Mouse (Mus musculus): ENCODE data around the gene Nemf. TPM values are rescaled to one million over a fixed set of nuclear protein-coding genes. Genes with fewer than 3 reads are reported as not detected.

Nemf gene
- total and polyA plus RNA-seq, 2 experiments from 2014 or later, result 23.2 to 45.7 TPM

DNA sequence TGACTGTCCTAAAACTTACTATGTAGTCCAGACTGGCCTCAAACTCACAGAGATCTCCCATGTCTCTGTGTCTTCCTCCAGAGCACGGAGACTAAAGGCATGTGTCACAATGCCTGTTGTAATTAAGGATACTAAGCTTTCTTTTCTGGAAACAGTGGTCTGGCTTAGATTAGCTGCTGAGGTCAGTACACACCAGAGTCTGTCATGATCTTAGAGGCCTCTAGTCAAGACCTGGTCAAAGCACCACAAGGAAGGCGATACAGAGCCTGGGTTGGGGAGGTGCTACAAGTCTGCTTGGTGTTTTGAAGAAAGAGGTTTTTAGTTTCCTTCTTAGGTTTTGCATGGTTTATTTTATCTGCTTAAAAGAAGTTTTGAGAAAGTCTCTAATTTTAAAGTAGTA lies 56.6 kb downstream of the Nemf start:
- Histone ChIP-seq H3K4me2 (ENCODE audit: low read depth, low read length) (no peak overlapping the region), H3K36me3 (replicated peaks; ENCODE audit: control insufficient read depth, insufficient read depth, low read length) (peaks cover 36% of the 10 kb centered on the region), H3K4me1 (ENCODE audit: control insufficient read depth, insufficient read depth) (peaks cover 20% of the 10 kb centered on the region; the same call in 1 of the 2 replicates), H3K27ac (ENCODE audit: low read depth) (no peak overlapping the region), H3K9me3 (replicated peaks; ENCODE audit: control insufficient read depth, low read length) (no peaks in the 10 kb centered on the region), H3K4me3 (ENCODE audit: low read depth, low read length) (no peak overlapping the region), H3K9ac (replicated peaks; ENCODE audit: low read depth, low read length) (no peak overlapping the region), H3K27me3 (ENCODE audit: control insufficient read depth, insufficient read depth, low read length) (no peaks in the 10 kb centered on the region)
- DNase-seq (ENCODE audit: low spot score), result no peak
- ATAC-seq (ENCODE audit: insufficient read depth, low read depth), result no peak
- TF ChIP-seq EP300 (IDR thresholded peaks at IDR 0.05; ENCODE audit: low read depth) (no peak), CTCF (IDR thresholded peaks at IDR 0.05; ENCODE audit: low read depth) (no peak)
- WGBS, result 85% methylated on average over 2 of the region's 2 CpGs

DNA sequence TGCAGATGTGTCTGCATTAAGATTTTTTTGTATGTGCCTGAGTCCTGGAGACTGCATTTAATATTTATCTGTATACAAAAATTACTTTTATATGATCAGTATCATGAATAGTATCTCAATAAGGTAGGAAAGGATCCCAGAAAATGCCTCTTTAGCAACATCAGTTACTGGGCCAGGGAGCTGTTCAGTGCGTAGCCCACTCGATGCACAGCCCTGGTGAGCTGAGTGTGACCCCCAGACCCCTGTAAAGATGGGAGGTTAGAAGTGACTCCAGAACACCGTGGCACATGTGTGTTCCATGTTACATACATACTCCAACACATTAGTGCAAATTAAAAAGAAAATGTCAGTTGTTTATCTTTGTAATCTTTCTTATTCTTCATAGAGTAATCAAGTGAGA lies 57.1 kb downstream of the Nemf start:
- ATAC-seq (ENCODE audit: insufficient read depth, low read depth) (no peak), DNase-seq (ENCODE audit: low spot score) (no peak)
- H3K4me1 ChIP-seq (ENCODE audit: control insufficient read depth, insufficient read depth), result peaks cover 20% of the 10 kb centered on the region; the same call in 1 of the 2 replicates
- peaks cover 31% of the 10 kb centered on the region for H3K36me3 ChIP-seq (replicated peaks; ENCODE audit: control insufficient read depth, insufficient read depth, low read length)
- TF ChIP-seq EP300 (IDR thresholded peaks at IDR 0.05; ENCODE audit: low read depth) (no peak), CTCF (IDR thresholded peaks at IDR 0.05; ENCODE audit: low read depth) (no peak)
- H3K4me2 ChIP-seq (ENCODE audit: low read depth, low read length), result no peak overlapping the region
- 84% methylated on average over 3 of the region's 3 CpGs for WGBS
- no peaks in the 10 kb centered on the region for H3K9me3 ChIP-seq (replicated peaks; ENCODE audit: control insufficient read depth, low read length)
- no peak overlapping the region for H3K27ac ChIP-seq (ENCODE audit: low read depth)
- no peak overlapping the region for H3K4me3 ChIP-seq (ENCODE audit: low read depth, low read length)
- no peaks in the 10 kb centered on the region for H3K27me3 ChIP-seq (ENCODE audit: control insufficient read depth, insufficient read depth, low read length)
- no peak overlapping the region for H3K9ac ChIP-seq (replicated peaks; ENCODE audit: low read depth, low read length)

DNA sequence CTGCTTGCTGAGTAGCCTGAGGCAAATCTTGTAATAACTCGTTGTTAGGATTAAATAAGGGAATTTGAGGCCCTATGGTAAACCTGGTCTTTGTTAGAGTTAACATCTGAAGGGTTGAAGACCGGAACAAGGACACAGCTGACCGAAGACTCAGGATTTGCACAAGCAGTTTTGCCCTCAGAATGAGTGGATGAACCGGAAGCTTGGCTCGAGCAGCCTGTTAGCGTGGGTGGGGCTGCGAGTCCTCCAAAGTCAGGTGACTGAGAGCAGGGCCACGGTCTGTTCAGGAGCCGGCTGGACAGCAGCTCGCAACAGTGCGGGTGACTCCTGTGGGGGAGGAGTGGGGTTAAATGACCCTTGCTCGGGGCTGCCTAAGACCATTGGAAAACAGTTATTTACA lies 57.7 kb downstream of the Nemf start:
- peak; percentile 25 for DNase-seq (ENCODE audit: low spot score)
- Histone ChIP-seq H3K9me3 (replicated peaks; ENCODE audit: control insufficient read depth, low read length) (no peaks in the 10 kb centered on the region), H3K4me3 (ENCODE audit: low read depth, low read length) (no peak overlapping the region), H3K4me2 (ENCODE audit: low read depth, low read length) (peak overlapping the region; percentile 11), H3K9ac (replicated peaks; ENCODE audit: low read depth, low read length) (no peak overlapping the region), H3K27me3 (ENCODE audit: control insufficient read depth, insufficient read depth, low read length) (no peaks in the 10 kb centered on the region), H3K4me1 (ENCODE audit: control insufficient read depth, insufficient read depth) (peaks cover 20% of the 10 kb centered on the region; the same call in 1 of the 2 replicates), H3K36me3 (replicated peaks; ENCODE audit: control insufficient read depth, insufficient read depth, low read length) (peaks cover 26% of the 10 kb centered on the region), H3K27ac (ENCODE audit: low read depth) (no peak overlapping the region)
- 32% methylated on average over 12 of the region's 12 CpGs for WGBS
- ATAC-seq (ENCODE audit: insufficient read depth, low read depth), result no peak
- no peak for TF ChIP-seq CTCF (IDR thresholded peaks at IDR 0.05; ENCODE audit: low read depth)

DNA sequence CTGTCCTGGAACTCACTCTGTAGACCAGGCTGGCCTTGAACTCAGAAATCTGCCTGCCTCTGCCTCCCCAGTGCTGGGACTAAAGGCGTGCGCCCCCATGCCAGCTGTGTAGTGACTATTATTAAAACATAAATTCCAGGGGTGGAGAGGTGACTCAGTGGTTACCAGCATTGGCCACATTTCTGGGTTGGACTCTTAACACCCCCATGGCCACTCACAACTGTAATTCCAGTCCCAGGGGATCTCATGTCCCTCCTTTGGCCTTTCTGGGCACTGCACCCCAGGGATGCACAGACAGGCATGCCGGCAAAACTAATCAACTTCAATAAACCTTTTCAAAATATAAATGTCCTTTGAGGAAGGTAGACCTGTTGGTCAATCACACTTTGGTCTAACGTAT lies 58.7 kb downstream of the Nemf start:
- peaks cover 20% of the 10 kb centered on the region; the same call in 1 of the 2 replicates for H3K4me1 ChIP-seq (ENCODE audit: control insufficient read depth, insufficient read depth)
- no peak for TF ChIP-seq EP300 (IDR thresholded peaks at IDR 0.05; ENCODE audit: low read depth)
- peak; percentile 1; the same call in 1 of the 2 replicates for TF ChIP-seq CTCF (IDR thresholded peaks at IDR 0.05; ENCODE audit: low read depth)
- peak overlapping the region; percentile 93; the same call in 1 of the 2 replicates for H3K4me3 ChIP-seq (ENCODE audit: low read depth, low read length)
- DNase-seq (ENCODE audit: low spot score) (no peak), ATAC-seq (ENCODE audit: insufficient read depth, low read depth) (no peak)
- 85% methylated on average over 4 of the region's 4 CpGs for whole genome bisulfite sequencing
- H3K27ac ChIP-seq (ENCODE audit: low read depth), result no peak overlapping the region
- no peaks in the 10 kb centered on the region for H3K9me3 ChIP-seq (replicated peaks; ENCODE audit: control insufficient read depth, low read length)
- peaks cover 18% of the 10 kb centered on the region for H3K36me3 ChIP-seq (replicated peaks; ENCODE audit: control insufficient read depth, insufficient read depth, low read length)
- peak overlapping the region; percentile 86; the same call in 1 of the 2 replicates for H3K4me2 ChIP-seq (ENCODE audit: low read depth, low read length)
- H3K9ac ChIP-seq (replicated peaks; ENCODE audit: low read depth, low read length), result no peak overlapping the region
- no peaks in the 10 kb centered on the region for H3K27me3 ChIP-seq (ENCODE audit: control insufficient read depth, insufficient read depth, low read length)

DNA sequence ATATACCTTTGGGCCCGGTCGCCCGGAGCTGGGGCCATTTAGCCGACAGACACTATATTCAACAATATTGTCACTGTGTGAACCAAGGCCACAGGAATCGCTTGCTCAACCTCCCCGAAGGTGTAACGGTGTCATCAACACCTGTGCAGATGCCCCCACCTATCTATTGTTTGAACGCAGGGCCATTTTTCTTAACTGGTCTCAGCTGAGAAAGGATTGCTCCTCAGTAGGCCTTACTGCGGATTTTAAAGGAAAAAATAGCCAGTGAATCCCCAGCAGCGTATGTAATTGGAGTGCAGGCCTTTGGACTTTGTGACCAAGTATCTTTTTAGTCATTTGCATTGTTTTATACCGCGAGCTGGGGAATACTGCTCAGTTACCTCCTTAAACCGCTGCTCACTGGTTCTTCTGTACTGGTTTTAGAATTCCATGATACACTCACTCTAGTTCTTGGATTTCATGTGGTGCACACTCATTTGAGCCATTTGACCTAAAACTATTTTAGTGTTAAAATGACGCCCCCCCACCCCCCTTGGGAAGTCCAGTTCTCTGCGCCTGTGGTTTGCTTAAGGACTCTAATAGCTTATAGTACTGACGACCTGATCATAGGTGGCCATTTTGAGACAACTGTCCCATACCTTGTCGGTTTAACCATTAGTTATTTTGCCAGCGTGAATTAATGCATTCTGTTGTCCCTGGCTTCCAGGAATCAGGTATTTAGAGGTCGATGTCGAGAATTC lies 59.4 kb downstream of the Nemf start:
- no peak for TF ChIP-seq EP300 (IDR thresholded peaks at IDR 0.05; ENCODE audit: low read depth)
- no peak for TF ChIP-seq CTCF (IDR thresholded peaks at IDR 0.05; ENCODE audit: low read depth)
- no peak for DNase-seq (ENCODE audit: low spot score)
- peak overlapping the region; percentile 88 for H3K9ac ChIP-seq (replicated peaks; ENCODE audit: low read depth, low read length)
- peaks cover 20% of the 10 kb centered on the region; the same call in 1 of the 2 replicates for H3K4me1 ChIP-seq (ENCODE audit: control insufficient read depth, insufficient read depth)
- H3K4me3 ChIP-seq (ENCODE audit: low read depth, low read length), result peak overlapping the region; percentile 93
- WGBS, result 19% methylated on average over 20 of the region's 20 CpGs
- H3K27me3 ChIP-seq (ENCODE audit: control insufficient read depth, insufficient read depth, low read length), result no peaks in the 10 kb centered on the region
- no peak for ATAC-seq (ENCODE audit: insufficient read depth, low read depth)
- peak overlapping the region; percentile 86 for H3K4me2 ChIP-seq (ENCODE audit: low read depth, low read length)
- H3K27ac ChIP-seq (ENCODE audit: low read depth), result peak overlapping the region; percentile 96
- peaks cover 13% of the 10 kb centered on the region for H3K36me3 ChIP-seq (replicated peaks; ENCODE audit: control insufficient read depth, insufficient read depth, low read length)
- no peaks in the 10 kb centered on the region for H3K9me3 ChIP-seq (replicated peaks; ENCODE audit: control insufficient read depth, low read length)

Measured in heart, postnatal 0 days (tissue).